Mouse (Mus musculus): ENCODE data around the gene Eci1. TPM values are rescaled to one million over a fixed set of nuclear protein-coding genes. Genes with fewer than 3 reads are reported as not detected.
"Not testable (repeated sequence)": the region's sequence is repeated elsewhere in the genome, so short reads cannot be mapped to it uniquely, and the experiment has no call there.

Eci1 gene
- polyA plus RNA-seq, 1 experiment from 2014 or later = 234 TPM

DNA sequence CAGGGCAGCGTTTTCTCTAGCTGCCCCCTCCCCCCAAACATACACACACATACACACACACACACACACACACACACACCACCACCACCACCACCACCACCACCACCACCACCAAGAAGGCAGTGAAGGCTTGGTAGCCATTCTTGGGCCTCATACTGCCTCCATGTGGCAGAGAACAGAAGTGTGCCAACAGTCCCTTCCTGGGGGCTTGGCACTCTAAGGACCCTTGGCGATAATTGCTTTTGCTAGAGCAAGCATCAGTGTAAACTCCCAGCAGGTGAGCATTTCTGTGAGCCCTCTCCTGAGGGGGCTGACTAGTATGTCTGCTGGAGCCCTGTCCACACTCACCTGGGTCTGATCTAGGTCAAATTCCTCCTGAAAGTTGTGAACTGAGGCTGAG, 14.7 kb downstream of the Eci1 start:
- Histone ChIP-seq H3K36me3 (peaks cover 98% of the 10 kb centered on the region), H3K9me3 (no peaks in the 10 kb centered on the region), H3K27me3 (replicated peaks) (no peaks in the 10 kb centered on the region), H3K4me1 (no peaks in the 10 kb centered on the region), H3K4me2 (no peak overlapping the region), H3K9ac (no peak overlapping the region), H3K4me3 (no peak overlapping the region), H3K27ac (replicated peaks) (no peak overlapping the region)
- 46% methylated on average over 2 of the region's 2 CpGs for WGBS
- no peak for ATAC-seq (ENCODE audit: extremely low read depth, insufficient number of reproducible peaks, low FRiP score, low TSS enrichment)

DNA sequence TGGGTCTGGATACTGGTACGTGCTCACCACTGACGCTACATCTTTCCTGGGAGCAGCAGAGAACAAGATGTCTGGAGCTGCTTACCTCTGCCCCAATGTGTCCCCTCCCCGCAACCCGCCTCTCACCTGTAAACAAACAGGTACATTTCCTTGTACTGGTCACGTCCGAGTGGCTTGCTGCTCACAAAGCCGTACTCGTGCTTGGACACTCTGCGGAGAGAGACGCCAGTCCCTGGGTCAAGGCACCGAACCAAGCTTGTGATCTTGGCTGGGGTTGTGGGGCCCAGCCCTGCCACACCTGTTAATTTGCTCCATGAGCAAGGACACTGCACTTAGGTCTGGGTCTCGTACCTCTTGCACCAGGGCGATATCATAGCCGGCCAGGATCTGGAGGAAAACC, 15.7 kb downstream of the Eci1 start:
- Histone ChIP-seq H3K27ac (replicated peaks) (no peak overlapping the region), H3K4me1 (no peaks in the 10 kb centered on the region), H3K9ac (no peak overlapping the region), H3K4me3 (no peak overlapping the region), H3K27me3 (replicated peaks) (no peaks in the 10 kb centered on the region), H3K9me3 (no peaks in the 10 kb centered on the region), H3K4me2 (no peak overlapping the region), H3K36me3 (peaks cover 98% of the 10 kb centered on the region)
- no peak for ATAC-seq (ENCODE audit: extremely low read depth, insufficient number of reproducible peaks, low FRiP score, low TSS enrichment)
- WGBS = 83% methylated on average over 14 of the region's 14 CpGs

DNA sequence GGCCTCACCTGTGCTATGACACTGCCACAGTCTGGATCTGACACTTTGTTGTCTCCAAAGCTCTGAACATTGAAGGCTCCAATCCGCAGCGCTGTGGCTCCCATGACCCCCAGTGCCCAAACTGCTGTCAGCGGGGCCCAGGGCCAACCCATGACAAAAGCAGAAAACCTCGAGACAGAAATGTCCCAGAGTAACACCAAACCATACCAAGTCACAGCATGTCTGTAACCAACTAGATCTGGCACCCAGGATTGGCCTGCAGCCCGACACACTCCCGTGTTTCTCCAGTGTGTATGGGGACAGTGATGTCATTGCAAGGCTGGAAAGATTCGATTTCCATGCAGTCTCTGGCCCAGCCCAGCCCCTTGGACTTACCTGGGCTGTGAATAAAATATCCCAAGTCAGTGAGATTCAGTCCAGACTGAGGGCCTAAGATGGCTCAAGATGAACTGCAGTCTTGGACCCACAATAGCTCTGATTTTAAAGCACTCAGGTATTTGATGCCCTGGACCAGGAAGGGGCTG, 16.3 kb downstream of the Eci1 start, which contains the start of gene Dnase1l2:
TSS of gene Dnase1l2 (minus strand) at position 474 of the 524 bp plus-strand sequence.
- no peak within 1 kb of the TSS for H3K9ac ChIP-seq
- H3K4me2 ChIP-seq = no peak within 1 kb of the TSS
- peaks cover 98% of the 10 kb centered on the region for H3K36me3 ChIP-seq
- WGBS = 73% methylated on average over 7 of the region's 7 CpGs
- no peak within 1 kb of the TSS for H3K27ac ChIP-seq (replicated peaks)
- H3K27me3 ChIP-seq (replicated peaks) = no peaks in the 10 kb centered on the region
- no peak for ATAC-seq (ENCODE audit: extremely low read depth, insufficient number of reproducible peaks, low FRiP score, low TSS enrichment)
- no peak within 1 kb of the TSS for H3K4me3 ChIP-seq
- no peaks in the 10 kb centered on the region for H3K4me1 ChIP-seq
- H3K9me3 ChIP-seq = no peaks in the 10 kb centered on the region

DNA sequence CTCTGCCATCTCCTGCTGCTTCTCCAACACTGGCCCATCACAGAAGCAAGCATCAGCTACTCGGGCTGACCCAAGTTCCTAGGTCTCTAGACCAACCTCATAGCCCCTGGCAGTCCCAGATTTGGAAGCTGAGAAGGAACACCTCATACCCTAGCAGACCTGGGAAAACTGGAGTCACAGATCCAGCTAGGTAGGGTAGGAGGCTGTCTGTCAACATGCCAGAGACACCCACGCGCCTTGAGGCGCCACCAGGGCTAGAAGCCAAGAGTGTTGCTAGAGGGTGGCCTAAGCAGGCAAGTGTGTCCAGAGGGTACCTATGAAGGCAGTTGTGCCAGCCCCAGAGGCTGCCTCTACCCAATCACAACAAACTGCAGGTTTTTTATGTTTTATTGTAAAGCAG, 17.0 kb downstream of the Eci1 start:
- H3K27ac ChIP-seq (replicated peaks) = no peak overlapping the region
- H3K36me3 ChIP-seq = peaks cover 98% of the 10 kb centered on the region
- no peaks in the 10 kb centered on the region for H3K4me1 ChIP-seq
- no peak overlapping the region for H3K4me3 ChIP-seq
- no peaks in the 10 kb centered on the region for H3K9me3 ChIP-seq
- no peaks in the 10 kb centered on the region for H3K27me3 ChIP-seq (replicated peaks)
- H3K9ac ChIP-seq = no peak overlapping the region
- ATAC-seq (ENCODE audit: extremely low read depth, insufficient number of reproducible peaks, low FRiP score, low TSS enrichment) = no peak
- WGBS = 78% methylated on average over 4 of the region's 4 CpGs
- no peak overlapping the region for H3K4me2 ChIP-seq

DNA sequence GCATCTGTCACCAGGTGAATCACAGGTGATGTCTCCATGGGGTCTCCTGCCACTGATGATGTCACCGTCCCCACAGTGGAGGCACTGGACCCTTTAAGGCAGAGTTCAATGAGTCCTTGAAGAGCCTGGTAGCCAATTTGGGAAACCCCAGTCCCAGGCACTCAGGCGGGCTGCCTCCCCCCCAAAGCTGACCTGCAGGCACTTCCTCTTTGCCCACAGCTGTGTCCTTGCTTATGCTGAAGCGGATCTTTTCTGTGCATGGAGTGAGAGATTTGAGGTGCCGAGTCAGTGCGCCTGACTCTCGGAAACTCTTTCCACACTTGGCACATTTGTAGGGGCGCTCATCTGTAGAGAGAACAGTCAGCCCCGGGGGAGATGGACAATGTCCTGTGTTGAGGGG, 20.1 kb downstream of the Eci1 start:
- no peaks in the 10 kb centered on the region for H3K27me3 ChIP-seq (replicated peaks)
- ATAC-seq (ENCODE audit: extremely low read depth, insufficient number of reproducible peaks, low FRiP score, low TSS enrichment) = no peak
- H3K4me3 ChIP-seq = no peak overlapping the region
- no peaks in the 10 kb centered on the region; the same call in 1 of the 2 replicates for H3K4me1 ChIP-seq
- H3K36me3 ChIP-seq = peaks cover 99% of the 10 kb centered on the region
- H3K9me3 ChIP-seq = no peaks in the 10 kb centered on the region
- H3K27ac ChIP-seq (replicated peaks) = no peak overlapping the region
- 89% methylated on average over 8 of the region's 8 CpGs for WGBS
- no peak overlapping the region for H3K9ac ChIP-seq
- no peak overlapping the region for H3K4me2 ChIP-seq

DNA sequence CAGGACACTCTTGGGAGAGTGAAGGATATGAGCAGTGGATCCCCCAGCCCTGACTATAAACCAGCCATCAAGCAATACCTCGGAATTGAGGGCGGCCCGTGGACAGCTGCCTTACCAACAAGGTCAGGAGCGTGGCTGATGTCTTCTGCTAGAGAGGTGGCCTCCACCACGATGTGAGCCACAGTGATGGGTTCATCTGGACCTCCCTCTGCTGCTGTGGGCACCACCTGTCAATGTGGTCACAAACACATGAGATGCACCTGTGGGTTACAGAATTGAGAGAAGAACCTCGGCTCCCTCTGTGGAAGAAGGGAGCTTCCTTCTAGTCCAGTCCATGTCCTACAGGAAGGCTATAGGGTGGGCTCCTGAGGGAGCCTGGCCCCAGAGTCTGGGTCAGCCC, 23.1 kb downstream of the Eci1 start:
- ATAC-seq (ENCODE audit: extremely low read depth, insufficient number of reproducible peaks, low FRiP score, low TSS enrichment) = no peak
- Histone ChIP-seq H3K4me2 (no peak overlapping the region), H3K4me3 (no peak overlapping the region), H3K27me3 (replicated peaks) (no peaks in the 10 kb centered on the region), H3K9ac (no peak overlapping the region), H3K36me3 (peaks cover 74% of the 10 kb centered on the region), H3K4me1 (peaks cover 14% of the 10 kb centered on the region), H3K9me3 (no peaks in the 10 kb centered on the region), H3K27ac (replicated peaks) (no peak overlapping the region)
- 87% methylated on average over 6 of the region's 6 CpGs for WGBS

DNA sequence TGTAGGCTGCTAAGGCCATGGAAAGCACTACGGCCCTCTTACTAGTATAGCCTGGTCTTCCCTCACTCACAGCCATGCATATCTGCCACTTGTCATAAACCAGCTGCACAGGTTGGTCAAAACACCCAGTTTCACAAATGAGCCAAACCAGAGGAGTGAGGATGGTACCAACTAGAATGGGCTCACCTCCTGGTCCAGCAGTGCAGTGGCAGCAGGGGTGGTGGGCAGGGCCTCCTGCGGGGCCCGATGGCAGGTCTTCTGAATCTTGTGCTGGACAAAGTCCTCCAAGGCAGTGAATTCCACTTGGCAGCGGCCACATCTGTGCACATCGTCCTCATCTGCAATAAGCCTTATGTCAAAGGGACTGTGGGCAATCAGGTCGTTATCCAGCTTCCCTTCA, 24.8 kb downstream of the Eci1 start:
- 92% methylated on average over 6 of the region's 6 CpGs for WGBS

DNA sequence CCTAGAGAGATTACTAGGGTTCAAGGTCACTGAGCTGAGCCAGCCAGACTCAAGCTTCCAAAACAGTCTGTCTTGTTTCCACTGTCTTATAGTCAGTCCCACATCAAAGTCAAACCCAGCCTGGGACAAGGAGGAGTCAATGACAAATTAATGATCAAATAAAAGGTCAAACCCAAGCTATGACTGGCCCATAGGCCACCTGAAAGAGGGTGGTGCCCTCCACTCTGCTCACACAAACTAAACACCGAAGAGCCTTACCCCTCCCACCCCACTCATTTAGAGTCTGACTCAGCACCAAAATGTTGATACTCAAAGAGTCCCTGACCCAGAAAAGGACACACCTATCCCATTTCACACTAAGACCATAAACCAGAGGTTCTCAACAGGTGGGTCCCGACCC, 26.9 kb downstream of the Eci1 start:
- H3K4me3 ChIP-seq = peak overlapping the region; percentile 87; the same call in 1 of the 2 replicates
- no peak overlapping the region for H3K9ac ChIP-seq
- no peak for ATAC-seq (ENCODE audit: extremely low read depth, insufficient number of reproducible peaks, low FRiP score, low TSS enrichment)
- H3K27me3 ChIP-seq (replicated peaks) = no peaks in the 10 kb centered on the region
- no peak overlapping the region for H3K27ac ChIP-seq (replicated peaks)
- 72% methylated on average over 2 of the region's 2 CpGs for WGBS
- H3K4me2 ChIP-seq = peak overlapping the region; percentile 80
- peaks cover 35% of the 10 kb centered on the region for H3K36me3 ChIP-seq
- H3K9me3 ChIP-seq = no peaks in the 10 kb centered on the region
- H3K4me1 ChIP-seq = peaks cover 20% of the 10 kb centered on the region

More for the DNA sequence above, 24.8 kb downstream of the Eci1 start:
- no peaks in the 10 kb centered on the region for H3K27me3 ChIP-seq (replicated peaks)
- no peak overlapping the region for H3K4me2 ChIP-seq
- H3K9ac ChIP-seq = no peak overlapping the region
- H3K36me3 ChIP-seq = peaks cover 56% of the 10 kb centered on the region
- no peaks in the 10 kb centered on the region for H3K9me3 ChIP-seq
- H3K4me1 ChIP-seq = peaks cover 20% of the 10 kb centered on the region
- no peak overlapping the region for H3K4me3 ChIP-seq
- ATAC-seq (ENCODE audit: extremely low read depth, insufficient number of reproducible peaks, low FRiP score, low TSS enrichment) = no peak
- no peak overlapping the region for H3K27ac ChIP-seq (replicated peaks)

DNA sequence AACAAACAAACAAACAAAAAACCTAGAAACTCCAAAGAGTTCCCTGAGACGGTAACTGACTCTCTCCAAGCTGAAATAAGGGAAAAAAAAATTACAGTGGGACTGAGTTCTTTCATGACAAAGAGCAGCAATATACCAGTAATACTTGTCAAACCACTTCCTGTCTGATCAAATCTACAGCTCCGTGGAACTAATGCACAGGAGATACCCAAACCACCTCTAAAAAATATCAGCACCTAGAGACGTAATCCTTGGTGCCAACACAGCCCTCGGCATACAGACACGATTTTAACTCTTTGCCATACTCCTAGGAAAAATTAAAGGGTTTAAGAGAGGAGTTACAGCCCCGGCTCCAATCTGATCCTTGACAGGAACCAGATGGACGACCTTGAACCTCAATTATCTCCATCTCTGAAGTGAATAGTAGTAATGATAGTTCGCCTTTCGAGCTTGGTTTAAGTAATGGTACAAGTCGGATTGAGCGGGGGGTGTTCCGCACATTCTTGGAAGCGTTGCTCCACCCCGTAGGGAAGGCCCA, 27.8 kb downstream of the Eci1 start:
- Histone ChIP-seq H3K9me3 (no peaks in the 10 kb centered on the region), H3K9ac (peak overlapping the region; percentile 95), H3K4me3 (peak overlapping the region; percentile 87), H3K36me3 (peaks cover 26% of the 10 kb centered on the region), H3K27me3 (replicated peaks) (no peaks in the 10 kb centered on the region), H3K27ac (replicated peaks) (peak overlapping the region; percentile 97), H3K4me1 (peaks cover 20% of the 10 kb centered on the region), H3K4me2 (peak overlapping the region; percentile 80)
- 4% methylated on average over 14 of the region's 14 CpGs for WGBS
- ATAC-seq (ENCODE audit: extremely low read depth, insufficient number of reproducible peaks, low FRiP score, low TSS enrichment) = no peak

DNA sequence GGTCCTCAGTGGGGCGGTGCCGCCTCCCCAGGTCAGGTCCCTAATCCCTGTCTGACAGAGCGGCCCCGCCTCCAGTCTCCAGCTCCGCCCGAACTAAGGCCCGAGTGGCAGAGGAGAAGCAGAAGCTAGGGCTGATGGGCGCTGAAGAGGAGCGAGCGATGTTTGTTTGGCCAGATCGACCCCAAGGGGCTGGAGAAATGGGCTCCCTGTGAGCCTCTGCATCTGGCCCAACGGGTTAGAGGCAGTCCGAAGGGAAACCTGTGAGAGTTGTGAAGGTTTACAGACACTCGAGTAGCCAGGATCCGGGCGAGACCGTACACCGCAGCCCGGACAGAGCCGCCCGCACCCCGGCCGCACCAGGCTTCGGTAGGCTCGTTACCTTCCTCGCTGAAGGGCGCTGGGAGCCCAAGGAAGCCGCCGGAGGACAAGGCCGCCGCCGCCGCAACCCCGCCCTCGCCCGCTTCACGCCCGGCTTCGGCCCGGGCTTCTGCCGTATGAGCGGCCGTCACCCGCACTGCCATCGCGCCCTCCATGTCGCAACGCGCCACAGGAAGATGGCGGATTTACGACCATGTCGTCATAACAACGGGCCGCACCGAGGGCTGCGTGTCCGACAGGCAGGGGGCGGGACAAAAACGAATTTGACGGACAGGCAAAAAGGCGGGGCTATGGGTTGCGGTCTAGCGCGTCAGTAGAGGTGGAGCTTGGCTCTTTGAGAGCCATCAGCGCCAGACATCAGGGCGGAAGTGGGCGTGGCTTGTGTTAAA, 28.5 kb downstream of the Eci1 start:
- H3K4me1 ChIP-seq = peaks cover 20% of the 10 kb centered on the region
- 1% methylated on average over 67 of the region's 67 CpGs for WGBS

DNA sequence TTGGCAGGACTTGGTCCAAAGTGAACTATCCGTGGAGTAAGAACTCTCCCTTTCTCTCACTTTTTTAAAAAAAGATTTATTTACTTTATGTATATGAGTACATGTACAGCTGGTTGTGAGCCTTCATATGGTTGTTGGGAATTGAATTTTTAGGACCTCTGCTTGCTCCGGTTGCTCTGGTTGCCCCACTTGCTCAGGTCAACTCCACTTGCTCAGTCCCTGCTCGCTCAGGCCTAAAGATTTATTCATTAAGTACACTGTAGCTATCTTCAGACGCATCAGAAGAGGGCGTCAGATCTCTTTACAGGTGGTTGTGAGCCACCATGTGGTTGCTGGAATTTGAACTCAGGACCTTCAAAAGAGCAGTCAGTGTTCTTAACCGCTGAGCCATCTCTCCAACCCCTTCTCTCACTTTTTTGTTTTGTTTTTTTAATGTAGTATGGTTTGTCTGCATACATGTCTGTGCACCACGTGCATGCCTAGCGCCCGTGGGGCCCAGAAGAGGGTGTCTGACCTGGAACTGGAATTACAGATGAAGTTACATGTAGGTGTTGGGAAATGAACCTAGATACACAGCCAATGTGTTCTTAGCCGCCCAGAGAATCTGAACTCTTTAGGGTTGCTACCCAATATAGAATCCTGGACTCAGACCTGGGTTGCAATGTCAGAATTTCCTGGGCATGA, 29.2 kb downstream of the Eci1 start:
- peak overlapping the region; percentile 73 for H3K27ac ChIP-seq (replicated peaks)
- H3K36me3 ChIP-seq = peaks cover 12% of the 10 kb centered on the region
- peak overlapping the region; percentile 87 for H3K4me3 ChIP-seq
- H3K9me3 ChIP-seq; H3K27me3 ChIP-seq (replicated peaks); ATAC-seq (ENCODE audit: extremely low read depth, insufficient number of reproducible peaks, low FRiP score, low TSS enrichment); H3K9ac ChIP-seq: not testable (repeated sequence)
- H3K4me1 ChIP-seq = peaks cover 20% of the 10 kb centered on the region
- WGBS = 52% methylated on average over 10 of the region's 10 CpGs
- peak overlapping the region; percentile 80 for H3K4me2 ChIP-seq

More for the DNA sequence above, 28.5 kb downstream of the Eci1 start:
- Histone ChIP-seq H3K27me3 (replicated peaks) (no peaks in the 10 kb centered on the region), H3K9ac (peak overlapping the region; percentile 95), H3K4me2 (peak overlapping the region; percentile 80), H3K4me3 (peak overlapping the region; percentile 87), H3K27ac (replicated peaks) (peak overlapping the region; percentile 97), H3K36me3 (peaks cover 19% of the 10 kb centered on the region), H3K9me3 (no peaks in the 10 kb centered on the region)
- ATAC-seq (ENCODE audit: extremely low read depth, insufficient number of reproducible peaks, low FRiP score, low TSS enrichment) = peak; percentile 94
